Mouse (Mus musculus): ENCODE results near the gene Hnrnpk.
A peak's percentile ranks its signal among the peaks of the same experiment; 100 is the strongest.
"Not testable (repeated sequence)": the region's sequence is repeated elsewhere in the genome, so short reads cannot be mapped to it uniquely, and the experiment has no call there.

The Hnrnpk gene

GRCm38 (mm10) chr13:58388379-58388778, 14.8 kb downstream of the Hnrnpk start:
- DNase-seq: no peak

- peak; percentile 79 to 80 for DNase-seq
Measured at GRCm38 (mm10) chr13:58387948-58388347, 15.2 kb downstream of the Hnrnpk start.

DNA sequence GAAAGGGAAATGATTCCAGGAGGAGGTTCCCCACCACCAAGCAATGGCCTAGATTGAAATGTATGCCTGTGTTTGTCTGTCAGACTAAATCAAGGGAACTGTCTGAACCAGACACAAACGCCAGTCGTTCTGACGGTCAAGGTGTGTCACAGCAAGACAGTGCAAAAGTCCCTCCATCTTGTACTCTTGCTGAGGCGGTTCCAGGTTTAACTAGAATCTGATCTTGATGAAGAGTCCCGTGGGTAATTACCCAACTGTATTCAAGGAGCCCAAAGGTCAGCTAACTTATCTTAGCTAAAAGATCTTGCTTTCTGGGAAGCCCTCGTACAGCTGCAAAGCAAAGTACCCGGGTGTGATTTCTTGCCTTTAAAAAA, 17.6 kb downstream of the Hnrnpk start:
- no peak for DNase-seq

GRCm38 (mm10) chr13:58384779-58385546, 18.2 kb downstream of the Hnrnpk start, which contains the start of gene 2210016F16Rik:
2210016F16Rik (minus strand) TSS chr13:58385225.
- DNase-seq: peak; percentile 70

DNA sequence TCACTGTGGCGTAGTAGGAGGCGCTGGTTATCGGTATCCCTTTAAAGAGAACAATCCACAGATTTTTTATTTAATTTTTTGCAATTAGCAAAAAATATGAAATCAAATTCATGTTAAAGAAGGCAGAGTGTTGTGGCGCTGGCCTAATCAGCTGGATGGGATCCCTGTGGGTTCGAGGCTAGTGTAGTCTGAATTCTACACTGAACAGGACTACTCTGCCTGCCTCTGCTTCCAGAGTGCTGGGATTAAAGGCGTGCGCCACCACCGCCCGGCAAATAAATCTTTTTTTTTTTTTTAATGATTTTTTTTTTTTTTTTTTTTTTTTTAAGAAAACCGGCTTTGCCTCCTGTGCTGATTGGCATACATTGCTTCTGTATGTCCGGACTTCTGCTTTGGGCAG, 18.8 kb downstream of the Hnrnpk start:
- DNase-seq: no peak

GRCm38 (mm10) chr13:58373153-58373470, 30.0 kb downstream of the Hnrnpk start:
- peak; percentile 30 to 66 for DNase-seq

DNA sequence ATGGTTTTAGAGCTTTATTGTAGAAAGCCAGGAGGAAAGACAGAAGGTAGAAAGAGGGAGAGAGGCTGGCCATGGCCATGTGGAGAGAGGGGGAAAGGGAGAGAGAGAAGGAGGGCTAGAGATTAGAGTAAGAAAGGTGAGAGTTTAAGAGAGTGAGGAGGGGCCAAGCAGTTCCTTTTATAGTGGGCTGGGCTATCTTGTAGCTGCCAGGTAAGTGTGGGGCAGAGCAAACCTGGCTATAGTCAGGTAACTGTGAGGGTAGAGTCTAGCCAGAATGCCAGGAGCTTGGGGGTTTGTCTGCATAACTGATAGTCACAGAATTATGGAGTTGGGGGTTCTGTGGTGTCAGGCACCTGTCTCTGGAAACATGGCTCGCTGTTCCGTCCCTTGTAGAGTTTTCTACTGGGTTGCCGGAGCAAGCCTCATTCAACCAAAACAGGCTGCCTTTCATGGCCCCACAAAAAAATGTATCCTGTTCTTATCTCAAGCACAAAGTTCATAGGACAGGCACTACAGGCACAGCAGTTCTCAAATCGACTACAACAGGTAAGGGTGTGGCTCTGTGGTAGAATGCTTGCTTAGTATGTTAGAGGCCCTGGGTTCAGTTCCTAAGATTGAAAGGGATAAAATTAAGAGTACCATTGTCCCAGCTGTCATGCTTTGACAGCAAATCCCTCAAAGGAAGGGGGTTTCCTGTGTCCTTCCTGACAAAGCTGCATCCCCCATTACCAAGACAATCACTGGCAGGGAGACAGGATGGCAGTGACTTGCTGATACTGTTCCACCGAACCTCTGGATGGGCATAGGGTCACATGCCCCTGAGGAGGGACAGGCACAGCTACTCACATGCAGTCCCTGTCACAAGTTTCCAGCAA, 30.6 kb downstream of the Hnrnpk start:
- DNase-seq: no peak

DNA sequence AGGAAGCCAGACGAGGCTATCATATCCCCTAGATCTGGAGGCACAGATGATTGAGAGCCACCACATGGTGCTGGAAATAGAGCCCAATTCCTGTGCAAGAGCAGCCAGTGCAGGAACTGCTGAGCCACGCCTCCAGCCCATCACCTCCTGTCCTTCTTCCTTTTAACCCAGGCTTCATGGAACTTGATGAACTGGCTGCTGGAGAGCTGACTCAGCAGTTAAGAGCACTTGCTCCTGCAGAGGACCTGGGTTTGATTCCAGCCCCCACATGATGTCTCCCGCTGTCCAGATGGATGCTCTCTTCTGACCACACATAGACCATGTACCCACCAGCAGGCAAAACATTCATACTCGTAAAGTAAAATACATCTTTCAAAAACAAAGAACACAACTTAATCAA, 34.3 kb downstream of the Hnrnpk start:
- DNase-seq: no peak

- no peak for DNase-seq
Measured at GRCm38 (mm10) chr13:58367641-58368040, 35.5 kb downstream of the Hnrnpk start.

DNA sequence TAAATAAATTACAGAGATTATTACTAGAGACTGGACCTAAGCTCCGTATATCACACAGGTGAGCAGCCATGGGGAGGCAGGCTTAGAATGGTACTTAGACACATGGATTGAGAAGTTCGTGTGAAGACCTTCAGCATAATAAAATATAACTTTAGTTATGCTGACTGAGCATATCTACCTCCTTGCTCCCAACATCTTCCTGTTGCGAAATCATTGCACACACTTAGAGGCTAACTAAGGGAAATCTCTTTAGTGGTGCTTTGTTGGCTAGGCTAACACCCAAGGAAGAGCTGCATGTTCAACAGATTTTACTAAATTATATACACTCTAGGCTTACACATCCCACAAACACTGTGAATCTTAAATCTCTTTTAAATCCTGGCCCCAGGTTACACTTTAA, 36.8 kb downstream of the Hnrnpk start:
- DNase-seq: no peak

- DNase-seq: not testable (repeated sequence)
Measured at GRCm38 (mm10) chr13:58365179-58365578, 38.0 kb downstream of the Hnrnpk start.

- DNase-seq: no peak
Measured at GRCm38 (mm10) chr13:58364353-58365175, 38.6 kb downstream of the Hnrnpk start.

GRCm38 (mm10) chr13:58359304-58359653, 43.9 kb downstream of the Hnrnpk start:
- no peak for DNase-seq

GRCm38 (mm10) chr13:58358629-58359303, 44.4 kb downstream of the Hnrnpk start, which contains the start of gene Kif27:
Kif27 (minus strand) TSS chr13:58359122.
- DNase-seq: peak; percentile 88 to 90

- no peak for DNase-seq
Measured at GRCm38 (mm10) chr13:58352996-58353395, 50.1 kb downstream of the Hnrnpk start.

DNA sequence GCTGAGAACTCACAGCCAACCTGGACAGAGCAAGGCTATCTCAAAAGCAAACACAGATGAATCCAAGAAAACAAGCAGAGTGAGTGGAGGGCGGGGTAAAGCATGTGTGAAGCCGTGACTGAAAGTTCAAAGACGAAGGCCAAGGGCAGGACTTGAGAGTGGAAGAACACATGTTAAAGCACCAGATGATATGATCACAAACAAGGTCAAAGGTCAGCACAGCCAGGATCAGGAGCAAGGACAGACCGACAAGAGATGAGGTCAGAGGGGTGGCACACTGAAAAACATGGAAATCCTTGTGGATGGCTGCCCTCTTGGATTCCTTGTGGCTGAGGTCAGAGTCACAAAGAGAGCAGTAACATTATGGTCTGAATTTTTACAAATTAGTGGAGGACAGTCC, 52.5 kb downstream of the Hnrnpk start:
- DNase-seq: no peak

GRCm38 (mm10) chr13:58344505-58344904, 58.6 kb downstream of the Hnrnpk start:
- no peak for DNase-seq
